Mouse (Mus musculus) limb, embryonic 12.5 days (tissue): ENCODE results near the gene Pinlyp. TPM values are rescaled to one million over a fixed set of nuclear protein-coding genes. Genes with fewer than 3 reads are reported as not detected.

ENCODE experiments used
- ATAC-seq: fragments of 200-750 bp; cut with Nextera tagmentation; 2 replicates; pipeline ENCODE4 v1.8.0; 2017; ENCODE audit warnings: low read depth, moderate TSS enrichment; ENCODE audit not compliant: insufficient number of reproducible peaks, insufficient read depth, low FRiP score, low TSS enrichment
- H3K27ac ChIP-seq: fragments of 300-500 bp; sonication (generic); 2 replicates; pipeline ENCODE4 v1.5.1; 2016; ENCODE audit warnings: mild to moderate bottlenecking, moderate library complexity
- H3K27me3 ChIP-seq: fragments of 300-500 bp; sonication (generic); 2 replicates; pipeline ENCODE4 v1.6.1; 2016; ENCODE audit warnings: mild to moderate bottlenecking, moderate library complexity
- H3K36me3 ChIP-seq: fragments of 300-500 bp; sonication (generic); 2 replicates; pipeline ENCODE4 v1.6.1; 2016; ENCODE audit warnings: mild to moderate bottlenecking, moderate library complexity
- H3K4me1 ChIP-seq: fragments of 300-500 bp; sonication (generic); replicated peaks from 2 replicates; pipeline ENCODE4 v1.6.1; 2016
- H3K4me2 ChIP-seq: fragments of 300-500 bp; sonication (generic); 2 replicates; pipeline ENCODE4 v1.6.1; 2016; ENCODE audit warnings: mild to moderate bottlenecking, moderate library complexity
- H3K4me3 ChIP-seq: fragments of 300-500 bp; sonication (generic); replicated peaks from 2 replicates; pipeline ENCODE4 v1.5.1; 2016; ENCODE audit warnings: mild to moderate bottlenecking
- H3K9ac ChIP-seq: fragments of 300-500 bp; sonication (generic); replicated peaks from 2 replicates; pipeline ENCODE4 v1.6.1; 2016; ENCODE audit warnings: mild to moderate bottlenecking, moderate library complexity
- H3K9me3 ChIP-seq: fragments of 300-500 bp; sonication (generic); 2 replicates; pipeline ENCODE4 v1.6.1; 2016; ENCODE audit warnings: mild to moderate bottlenecking, moderate library complexity
- WGBS: fragments of 180-500 bp; shearing (Covaris S2); methylation state at CpG from one replicate; pipeline ENCODE4 v1.1.7; 2016; 5-methylcytosine and 5-hydroxymethylcytosine counted together
- polyA plus RNA-seq: library from polyadenylated mRNA; unstranded; fragments of >200 nt; fragmentation: Nextera tagmentation; extraction: Ambion mirVana; gene quantifications from 2 replicates; pipeline ENCODE4 v1.2.1, GENCODE M21; 2016

The Pinlyp gene
- not detected in 2 replicates for polyA plus RNA-seq

DNA sequence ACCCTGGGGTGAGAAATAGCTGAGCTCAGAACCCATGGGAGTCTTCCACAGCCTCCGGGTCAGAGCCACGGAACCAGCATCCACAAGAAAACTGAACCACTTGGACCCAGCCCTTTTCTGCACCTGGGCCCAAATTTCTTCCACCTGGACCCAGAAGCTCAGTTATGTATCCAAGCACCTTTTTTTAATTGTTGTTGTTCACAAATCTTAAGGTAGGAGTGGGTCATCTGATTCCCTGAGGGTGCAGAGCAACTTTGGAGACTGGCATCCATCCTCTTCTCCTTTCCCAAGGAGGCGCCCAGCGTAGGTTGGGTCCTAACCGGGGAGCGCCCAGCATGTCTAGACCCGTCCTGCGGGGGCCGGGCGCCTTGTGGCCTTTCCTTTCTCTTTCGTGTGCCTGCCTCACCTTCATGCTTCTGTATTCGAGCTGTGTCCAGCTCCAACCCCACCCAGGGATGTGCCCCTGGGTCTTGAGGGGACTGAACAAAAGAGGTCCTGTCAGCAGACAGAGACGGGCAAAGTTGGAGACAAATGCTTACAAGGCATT lies at the start of gene Pinlyp, which contains the start of gene Xrcc1:
TSS of gene Pinlyp (minus strand) at position 51 of the 547 bp plus-strand sequence.
TSS of gene Xrcc1 (plus strand) at position 222 of the 547 bp plus-strand sequence.
- Histone ChIP-seq H3K27ac (peak within 1 kb of the TSS; percentile 80), H3K4me1 (peaks cover 23% of the 10 kb centered on the region), H3K4me2 (peak within 1 kb of the TSS; percentile 78), H3K9me3 (0 out of 2 replicates have a peak, but pooled peaks cover 7% of the 10 kb centered on the region), H3K4me3 (peak within 1 kb of the TSS; percentile 76), H3K9ac (peak within 1 kb of the TSS; percentile 83), H3K36me3 (peaks cover 31% of the 10 kb centered on the region), H3K27me3 (no peaks in the 10 kb centered on the region)
- 26% methylated on average over 13 of the region's 13 CpGs for WGBS
- ATAC-seq: no peak; the same call in 1 of the 2 replicates

DNA sequence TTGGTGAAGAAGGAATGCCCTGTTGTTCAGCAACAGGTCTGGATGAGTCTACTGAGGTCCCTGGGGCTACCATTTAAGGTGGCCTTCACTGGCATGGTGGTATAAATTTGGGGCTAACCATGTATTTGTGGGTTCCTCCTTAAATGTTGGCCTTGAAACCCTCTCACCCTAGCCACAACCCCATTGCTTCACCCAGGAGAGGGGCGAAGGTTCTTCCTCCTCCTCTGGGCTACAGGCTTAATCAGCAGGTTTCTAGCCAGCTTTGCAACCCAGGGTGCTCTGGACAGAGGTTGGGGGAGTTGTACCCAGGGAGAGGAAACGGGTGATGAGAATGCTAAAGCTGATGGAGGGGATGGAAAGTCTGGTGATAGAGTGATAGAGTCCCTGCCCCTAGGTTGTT lies 49.5 kb upstream of the Pinlyp start:
- ATAC-seq: no peak
- no peak overlapping the region for H3K9ac ChIP-seq
- H3K36me3 ChIP-seq: peaks cover 5% of the 10 kb centered on the region; the same call in 1 of the 2 replicates
- peaks cover 15% of the 10 kb centered on the region for H3K27me3 ChIP-seq
- H3K9me3 ChIP-seq: no peaks in the 10 kb centered on the region
- H3K4me2 ChIP-seq: no peak overlapping the region
- H3K4me1 ChIP-seq: peaks cover 15% of the 10 kb centered on the region
- no peak overlapping the region for H3K4me3 ChIP-seq
- H3K27ac ChIP-seq: no peak overlapping the region
- 69% methylated on average over 2 of the region's 2 CpGs for WGBS

DNA sequence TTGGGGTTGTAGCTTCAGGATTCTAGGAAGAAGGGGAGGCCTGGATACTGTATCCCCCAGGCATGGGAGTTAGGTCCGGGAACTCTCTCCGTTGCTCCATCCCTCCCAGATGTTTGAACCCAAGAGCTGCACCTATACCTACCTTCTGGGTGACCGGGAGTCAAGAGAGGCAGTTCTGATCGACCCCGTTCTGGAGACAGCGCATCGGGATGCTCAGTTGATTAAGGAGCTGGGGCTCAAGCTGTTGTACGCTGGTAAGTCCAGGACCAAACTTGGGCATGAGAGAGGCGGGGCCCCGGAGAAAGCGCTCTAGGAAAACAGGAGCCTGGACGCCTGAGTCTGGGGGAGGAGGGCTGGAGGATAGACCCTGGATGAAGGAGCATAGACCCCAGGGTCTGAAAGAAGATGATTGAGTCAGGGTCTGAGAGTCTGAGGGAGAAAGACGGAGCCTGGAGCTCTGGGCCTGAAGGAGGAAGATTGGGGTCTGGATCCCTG lies 48.4 kb upstream of the Pinlyp start:
- H3K4me3 ChIP-seq: peak overlapping the region; percentile 77
- ATAC-seq: no peak
- H3K4me2 ChIP-seq: peak overlapping the region; percentile 72
- no peaks in the 10 kb centered on the region for H3K36me3 ChIP-seq
- WGBS: under 1% methylated on average over 13 of the region's 13 CpGs
- no peak overlapping the region; the same call in 1 of the 2 replicates for H3K27ac ChIP-seq
- H3K27me3 ChIP-seq: peaks cover 15% of the 10 kb centered on the region
- H3K9ac ChIP-seq: peak overlapping the region; percentile 69
- no peaks in the 10 kb centered on the region for H3K9me3 ChIP-seq
- peaks cover 15% of the 10 kb centered on the region for H3K4me1 ChIP-seq

DNA sequence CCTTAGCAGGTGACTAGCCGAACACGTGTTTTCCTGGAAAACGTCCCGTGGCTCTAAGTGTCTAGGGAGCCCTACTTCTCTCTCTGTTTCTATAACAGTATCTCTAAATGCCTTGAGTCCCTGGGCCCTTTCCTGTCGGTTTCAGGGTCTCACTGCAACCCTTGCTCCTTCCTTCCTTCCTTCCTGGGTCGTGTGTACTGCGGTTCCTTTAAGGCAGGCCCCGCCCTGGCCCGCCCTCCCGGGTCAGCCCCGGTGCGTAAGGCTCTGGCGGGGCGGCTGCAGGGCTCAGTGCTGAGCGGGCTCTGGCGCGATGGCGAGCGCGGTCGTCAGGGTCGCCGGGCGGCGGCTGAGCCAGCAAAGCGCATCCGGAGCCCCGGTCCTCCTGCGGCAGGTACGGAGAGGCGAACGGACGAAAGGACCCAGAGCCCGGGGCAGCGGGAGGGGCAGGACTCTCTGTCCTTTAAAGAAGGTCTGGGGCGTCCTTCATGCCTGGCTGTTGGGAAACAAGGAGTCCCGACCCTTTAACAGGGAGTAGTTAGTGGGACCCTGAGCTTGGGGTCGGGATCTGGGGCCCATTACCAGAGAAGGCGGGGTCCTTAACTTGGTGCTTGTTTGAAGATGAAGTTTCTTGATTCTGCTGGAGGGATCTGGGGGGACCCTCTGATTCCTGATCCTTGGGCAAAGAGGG lies 47.8 kb upstream of the Pinlyp start:
- WGBS: 2% methylated on average over 39 of the region's 39 CpGs
- H3K27ac ChIP-seq: peak overlapping the region; percentile 45; the same call in 1 of the 2 replicates
- peak overlapping the region; percentile 77 for H3K4me3 ChIP-seq
- peak overlapping the region; percentile 69 for H3K9ac ChIP-seq
- peaks cover 15% of the 10 kb centered on the region for H3K4me1 ChIP-seq
- peak; percentile 89 for ATAC-seq
- H3K4me2 ChIP-seq: peak overlapping the region; percentile 72
- no peaks in the 10 kb centered on the region for H3K36me3 ChIP-seq
- no peaks in the 10 kb centered on the region for H3K9me3 ChIP-seq
- peaks cover 15% of the 10 kb centered on the region for H3K27me3 ChIP-seq

DNA sequence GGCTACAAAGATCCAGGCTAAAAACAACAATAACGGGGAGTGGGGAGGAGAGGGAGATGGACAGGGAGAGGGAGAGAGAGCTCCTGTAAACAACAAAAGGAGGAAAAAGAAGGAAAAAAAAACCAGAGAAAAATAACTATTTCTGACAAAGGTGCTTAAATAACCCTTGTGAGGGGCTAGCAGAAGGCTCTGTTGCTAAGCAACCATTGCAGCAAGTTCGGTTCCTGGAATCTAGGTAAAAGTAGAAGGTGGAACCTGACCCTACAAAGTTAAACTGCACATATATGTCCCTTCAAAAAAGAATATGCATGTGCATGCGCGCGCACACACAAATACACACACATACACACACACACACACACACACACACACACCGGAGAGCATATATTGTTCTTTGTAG lies 46.9 kb upstream of the Pinlyp start:
- no peak for ATAC-seq
- H3K27me3 ChIP-seq: peaks cover 17% of the 10 kb centered on the region
- H3K36me3 ChIP-seq: no peaks in the 10 kb centered on the region
- no peak overlapping the region for H3K27ac ChIP-seq
- peaks cover 16% of the 10 kb centered on the region for H3K4me1 ChIP-seq
- WGBS: 78% methylated on average over 6 of the region's 6 CpGs
- no peak overlapping the region for H3K4me3 ChIP-seq
- H3K4me2 ChIP-seq: no peak overlapping the region
- no peak overlapping the region for H3K9ac ChIP-seq
- H3K9me3 ChIP-seq: no peaks in the 10 kb centered on the region

DNA sequence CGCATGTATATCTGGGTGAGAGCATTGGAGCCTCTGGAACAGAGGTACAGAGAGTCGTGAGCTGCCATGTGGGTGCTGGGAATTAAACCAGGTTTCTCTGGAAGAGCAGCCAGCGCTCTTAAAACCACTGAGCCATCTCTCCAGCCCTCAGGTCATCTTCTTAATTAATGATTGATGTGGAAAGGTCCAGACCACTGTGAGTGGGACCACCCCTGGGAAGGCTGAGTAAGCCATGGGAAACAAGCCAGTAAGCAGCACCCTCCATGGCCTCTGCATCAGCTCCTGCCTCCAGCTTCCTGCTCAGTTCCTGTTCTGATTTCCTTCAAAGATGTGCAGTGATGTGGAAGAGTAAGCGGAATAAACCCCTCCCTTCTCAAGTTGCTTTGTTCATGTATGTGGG lies 46.2 kb upstream of the Pinlyp start:
- no peak for ATAC-seq
- no peak overlapping the region for H3K4me2 ChIP-seq
- WGBS: 54% methylated on average over 4 of the region's 4 CpGs
- H3K27me3 ChIP-seq: peaks cover 21% of the 10 kb centered on the region
- no peak overlapping the region for H3K27ac ChIP-seq
- no peaks in the 10 kb centered on the region for H3K36me3 ChIP-seq
- H3K9me3 ChIP-seq: no peaks in the 10 kb centered on the region
- no peak overlapping the region for H3K4me3 ChIP-seq
- peaks cover 23% of the 10 kb centered on the region for H3K4me1 ChIP-seq
- no peak overlapping the region for H3K9ac ChIP-seq

DNA sequence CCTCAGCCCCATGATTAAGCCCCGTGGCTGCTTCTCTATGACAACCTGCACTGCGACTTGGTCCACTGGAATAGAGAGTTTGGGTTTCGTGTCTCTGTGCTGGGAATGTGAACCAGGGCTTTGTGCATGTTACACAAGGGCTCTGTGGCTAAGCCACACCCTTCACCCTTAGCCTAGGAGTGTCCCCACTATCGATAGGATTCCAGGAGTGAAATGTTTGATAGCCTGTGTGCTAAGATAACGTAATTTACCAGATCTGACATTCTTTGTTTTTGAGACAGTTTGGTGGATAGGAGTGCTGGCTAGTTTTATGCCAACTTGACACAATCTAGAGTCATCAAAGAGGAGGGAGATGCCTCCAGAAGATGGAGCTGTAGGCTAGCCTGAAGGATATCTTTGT lies 45.8 kb upstream of the Pinlyp start:
- Histone ChIP-seq H3K27ac (no peak overlapping the region), H3K27me3 (peaks cover 24% of the 10 kb centered on the region), H3K4me1 (peaks cover 26% of the 10 kb centered on the region), H3K4me2 (no peak overlapping the region), H3K36me3 (no peaks in the 10 kb centered on the region), H3K9me3 (peaks cover 2% of the 10 kb centered on the region; the same call in 1 of the 2 replicates), H3K9ac (no peak overlapping the region), H3K4me3 (no peak overlapping the region)
- ATAC-seq: no peak
- WGBS: 75% methylated on average over 5 of the region's 5 CpGs

DNA sequence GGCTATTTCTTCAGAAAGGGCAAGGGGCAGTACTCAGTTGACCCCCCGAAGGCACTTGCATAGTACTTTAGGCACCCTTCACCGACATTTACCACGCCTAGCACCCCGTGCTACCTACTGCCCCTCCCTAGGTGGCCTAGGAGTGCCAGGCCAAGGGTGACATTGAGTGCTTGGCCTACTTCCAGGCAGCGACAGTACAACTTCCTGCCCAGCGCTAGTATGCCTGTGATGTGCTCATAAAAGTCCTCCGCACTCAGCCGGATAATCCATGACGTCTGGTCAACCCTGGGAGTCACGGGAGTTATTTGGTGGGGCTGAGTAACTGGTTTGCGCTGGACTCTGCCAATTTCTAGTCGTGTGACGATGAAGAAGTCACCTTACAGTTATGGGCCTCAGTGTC lies 42.4 kb upstream of the Pinlyp start:
- H3K27ac ChIP-seq: no peak overlapping the region
- H3K27me3 ChIP-seq: peaks cover 37% of the 10 kb centered on the region
- H3K36me3 ChIP-seq: no peaks in the 10 kb centered on the region
- no peak overlapping the region for H3K9ac ChIP-seq
- WGBS: 62% methylated on average over 13 of the region's 13 CpGs
- no peak overlapping the region for H3K4me3 ChIP-seq
- no peak for ATAC-seq
- peaks cover 12% of the 10 kb centered on the region for H3K4me1 ChIP-seq
- peaks cover 16% of the 10 kb centered on the region for H3K9me3 ChIP-seq
- no peak overlapping the region for H3K4me2 ChIP-seq

DNA sequence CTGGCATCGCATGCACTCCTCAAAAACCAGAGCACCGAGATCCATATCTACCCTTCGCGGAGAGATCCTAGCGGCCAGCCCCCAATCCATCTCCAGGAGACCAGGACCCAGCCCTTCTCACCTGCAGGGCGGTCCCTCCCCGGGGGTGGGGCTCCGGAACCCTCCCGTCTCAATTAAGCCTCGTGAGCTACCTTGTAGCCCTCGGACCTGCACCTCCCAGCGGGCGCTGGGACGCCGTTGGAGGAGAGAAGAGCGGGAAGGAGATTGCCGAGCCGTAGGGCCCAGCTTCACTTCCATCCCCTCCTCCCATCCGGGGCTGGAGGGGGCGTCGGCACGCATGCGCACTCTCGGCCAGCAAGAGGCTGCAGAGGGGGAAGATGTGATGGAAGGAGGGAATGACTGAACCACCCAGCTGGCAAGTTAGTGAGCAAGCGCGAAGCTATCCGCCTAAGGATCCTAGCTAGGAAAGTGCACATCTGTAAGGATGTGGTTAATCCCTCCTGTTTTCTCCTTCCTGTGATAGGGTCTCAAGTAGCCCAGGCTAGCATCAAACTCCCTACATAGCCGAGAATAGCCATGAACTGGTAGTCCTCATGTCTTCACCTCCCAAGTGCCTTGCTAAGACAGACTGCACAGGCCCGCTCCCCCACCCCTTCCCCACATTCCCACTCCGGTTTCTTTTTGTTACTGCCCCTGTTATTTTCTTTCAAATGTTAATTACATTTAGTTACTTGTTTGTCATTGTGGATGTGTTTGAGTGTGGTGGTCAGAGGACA lies 41.6 kb upstream of the Pinlyp start, which contains the start of the genes Ethe1 and Zfp575:
TSS of gene Ethe1 (plus strand) at position 214 of the 776 bp plus-strand sequence.
TSS of gene Zfp575 (minus strand) at position 312 of the 776 bp plus-strand sequence.
- Histone ChIP-seq H3K4me2 (peak within 1 kb of the TSS; percentile 74), H3K27ac (no peak within 1 kb of the TSS), H3K36me3 (no peaks in the 10 kb centered on the region), H3K4me1 (peaks cover 10% of the 10 kb centered on the region), H3K27me3 (peaks cover 37% of the 10 kb centered on the region), H3K9me3 (peaks cover 16% of the 10 kb centered on the region), H3K4me3 (peak within 1 kb of the TSS; percentile 55), H3K9ac (peak within 1 kb of the TSS; percentile 71)
- 7% methylated on average over 30 of the region's 30 CpGs for WGBS
- ATAC-seq: peak; percentile 44

DNA sequence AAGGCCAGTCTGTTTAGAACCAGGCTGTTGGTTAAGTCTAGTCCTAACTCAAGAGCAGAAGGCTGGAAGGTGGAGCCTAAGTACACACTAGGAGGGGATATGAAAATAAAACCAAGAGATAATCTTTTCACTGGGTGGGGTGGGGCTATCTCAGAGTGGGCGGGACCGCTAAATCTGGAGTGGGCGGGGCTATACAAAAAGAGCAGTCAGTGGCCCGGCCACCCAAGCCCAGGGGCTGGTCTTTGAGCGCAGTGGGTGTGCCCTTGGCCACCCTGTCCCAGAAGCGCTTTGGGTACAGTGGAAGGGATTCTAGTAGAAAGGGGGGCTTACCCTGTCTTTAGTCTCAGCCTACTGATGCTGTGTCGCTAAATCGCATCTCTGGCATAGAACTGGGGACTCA lies 40.9 kb upstream of the Pinlyp start:
- peaks cover 16% of the 10 kb centered on the region for H3K9me3 ChIP-seq
- no peak overlapping the region for H3K27ac ChIP-seq
- H3K4me3 ChIP-seq: peak overlapping the region; percentile 55
- WGBS: 8% methylated on average over 8 of the region's 8 CpGs
- peak overlapping the region; percentile 71 for H3K9ac ChIP-seq
- H3K4me1 ChIP-seq: peaks cover 10% of the 10 kb centered on the region
- peak overlapping the region; percentile 74 for H3K4me2 ChIP-seq
- no peaks in the 10 kb centered on the region for H3K36me3 ChIP-seq
- peak; percentile 74 for ATAC-seq
- H3K27me3 ChIP-seq: peaks cover 37% of the 10 kb centered on the region

DNA sequence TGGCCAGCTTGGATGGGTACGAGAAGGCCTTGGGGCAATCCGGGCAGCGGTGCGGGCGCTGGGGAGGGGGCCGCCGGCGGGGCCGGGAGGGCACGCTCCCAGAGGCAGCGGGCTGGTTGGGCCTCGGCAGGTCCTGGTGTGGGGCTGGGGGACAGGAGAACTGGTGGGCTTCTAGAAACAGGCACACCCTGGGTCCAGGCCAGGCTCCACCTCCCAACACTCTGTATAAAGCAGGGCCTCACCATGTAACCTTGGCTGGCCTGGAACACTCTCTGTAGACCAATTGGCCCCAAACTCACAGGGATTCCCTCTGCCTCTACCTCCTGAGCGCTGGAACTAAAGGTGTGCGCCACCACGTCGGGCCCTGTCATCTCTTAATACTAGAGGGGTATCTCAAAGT lies 40.1 kb upstream of the Pinlyp start:
- Histone ChIP-seq H3K4me3 (peak overlapping the region; percentile 55; the same call in 1 of the 2 replicates), H3K4me1 (peaks cover 10% of the 10 kb centered on the region), H3K4me2 (no peak overlapping the region), H3K9ac (no peak overlapping the region), H3K27me3 (peaks cover 37% of the 10 kb centered on the region), H3K36me3 (no peaks in the 10 kb centered on the region), H3K9me3 (peaks cover 16% of the 10 kb centered on the region), H3K27ac (no peak overlapping the region)
- no peak for ATAC-seq
- WGBS: 47% methylated on average over 16 of the region's 16 CpGs
